Mouse (Mus musculus): ENCODE results near the gene Gng13. TPM values are rescaled to one million over a fixed set of nuclear protein-coding genes. Genes with fewer than 3 reads are reported as not detected.
"Not testable (repeated sequence)": the region's sequence is repeated elsewhere in the genome, so short reads cannot be mapped to it uniquely, and the experiment has no call there.

Gene Gng13
- polyA plus RNA-seq, 1 experiment from 2014 or later = 9.7 TPM

DNA sequence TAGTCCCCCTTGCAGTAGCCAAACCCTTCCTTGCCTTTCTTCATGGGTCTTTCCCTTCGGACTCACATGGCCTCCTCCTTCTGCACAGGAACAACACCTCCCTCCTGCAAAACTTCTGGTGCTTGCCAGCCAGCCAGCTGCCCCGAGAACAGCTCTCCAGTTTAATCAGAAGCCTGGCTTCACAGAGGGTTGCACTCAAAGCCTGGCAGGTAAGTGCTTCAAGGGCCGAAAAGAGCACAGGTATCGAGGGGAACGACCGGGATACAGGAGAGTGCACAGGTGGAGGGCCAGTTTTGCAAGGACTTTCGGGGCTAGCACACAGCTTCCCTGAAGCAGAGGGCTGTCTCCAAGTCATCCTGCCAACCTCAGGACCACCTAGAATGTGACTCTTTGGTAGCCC lies 21.9 kb downstream of the Gng13 start:
- Histone ChIP-seq H3K27ac (replicated peaks; ENCODE audit: low read depth, low read length) (no peak overlapping the region), H3K4me3 (ENCODE audit: low read depth, low read length) (no peak overlapping the region), H3K27me3 (ENCODE audit: control insufficient read depth, insufficient read depth, low read length) (no peaks in the 10 kb centered on the region), H3K9me3 (ENCODE audit: control insufficient read depth, low read length) (no peaks in the 10 kb centered on the region), H3K36me3 (ENCODE audit: control insufficient read depth, insufficient read depth, low read length) (no peaks in the 10 kb centered on the region), H3K4me2 (ENCODE audit: low read depth, severe bottlenecking) (no peak overlapping the region), H3K4me1 (ENCODE audit: control insufficient read depth, insufficient read depth, low read length) (no peaks in the 10 kb centered on the region), H3K9ac (ENCODE audit: low read length) (no peak overlapping the region)
- DNase-seq (ENCODE audit: low spot score) (no peak), ATAC-seq (ENCODE audit: insufficient number of reproducible peaks, low FRiP score, low TSS enrichment, low read depth) (no peak)
- WGBS = 82% methylated on average over 7 of the region's 7 CpGs

DNA sequence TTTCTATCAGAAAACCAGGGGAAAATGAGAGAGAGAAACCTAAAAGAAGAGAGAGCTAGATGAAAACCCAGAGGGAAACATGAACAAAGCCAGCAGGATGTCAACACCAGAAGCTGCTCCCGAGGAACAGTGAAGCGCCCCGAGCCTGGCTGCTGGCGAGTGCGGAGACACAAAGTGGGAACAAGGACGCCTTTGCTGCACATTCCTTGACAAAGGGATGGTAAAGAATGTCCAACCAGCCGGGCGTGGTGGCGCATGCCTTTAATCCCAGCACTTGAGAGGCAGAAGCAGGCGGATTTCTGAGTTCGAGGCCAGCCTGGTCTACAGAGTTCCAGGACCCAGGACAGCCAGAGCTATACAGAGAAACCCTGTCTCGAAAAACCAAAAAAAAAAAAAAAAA lies 24.5 kb downstream of the Gng13 start:
- H3K4me3 ChIP-seq (ENCODE audit: low read depth, low read length); H3K4me2 ChIP-seq (ENCODE audit: low read depth, severe bottlenecking); H3K27ac ChIP-seq (replicated peaks; ENCODE audit: low read depth, low read length); H3K36me3 ChIP-seq (ENCODE audit: control insufficient read depth, insufficient read depth, low read length); ATAC-seq (ENCODE audit: insufficient number of reproducible peaks, low FRiP score, low TSS enrichment, low read depth); H3K27me3 ChIP-seq (ENCODE audit: control insufficient read depth, insufficient read depth, low read length); DNase-seq (ENCODE audit: low spot score); H3K9ac ChIP-seq (ENCODE audit: low read length); H3K9me3 ChIP-seq (ENCODE audit: control insufficient read depth, low read length); H3K4me1 ChIP-seq (ENCODE audit: control insufficient read depth, insufficient read depth, low read length): not testable (repeated sequence)
- 73% methylated on average over 12 of the region's 12 CpGs for WGBS

DNA sequence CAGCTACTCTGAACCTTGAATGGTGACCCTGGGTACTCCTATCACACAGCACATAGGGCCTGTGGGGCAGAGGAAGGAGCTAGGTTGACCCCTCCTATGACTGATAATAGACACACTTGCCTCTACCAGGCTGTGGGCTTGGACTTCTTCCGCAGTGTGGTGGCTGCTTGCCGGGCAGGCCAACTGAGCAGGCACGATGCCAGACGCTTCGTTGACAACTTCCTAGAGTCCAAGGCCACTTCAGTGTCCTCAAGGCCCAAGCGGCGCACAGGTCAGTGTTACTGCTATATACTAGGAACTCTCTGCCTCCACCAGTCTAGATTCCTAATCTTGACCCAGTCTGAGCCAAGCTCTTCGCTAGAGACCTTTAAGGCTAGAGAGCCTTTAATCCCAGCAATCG lies 26.9 kb downstream of the Gng13 start:
- Histone ChIP-seq H3K36me3 (ENCODE audit: control insufficient read depth, insufficient read depth, low read length) (no peaks in the 10 kb centered on the region), H3K27ac (replicated peaks; ENCODE audit: low read depth, low read length) (no peak overlapping the region)
- WGBS = 94% methylated on average over 9 of the region's 9 CpGs

DNA sequence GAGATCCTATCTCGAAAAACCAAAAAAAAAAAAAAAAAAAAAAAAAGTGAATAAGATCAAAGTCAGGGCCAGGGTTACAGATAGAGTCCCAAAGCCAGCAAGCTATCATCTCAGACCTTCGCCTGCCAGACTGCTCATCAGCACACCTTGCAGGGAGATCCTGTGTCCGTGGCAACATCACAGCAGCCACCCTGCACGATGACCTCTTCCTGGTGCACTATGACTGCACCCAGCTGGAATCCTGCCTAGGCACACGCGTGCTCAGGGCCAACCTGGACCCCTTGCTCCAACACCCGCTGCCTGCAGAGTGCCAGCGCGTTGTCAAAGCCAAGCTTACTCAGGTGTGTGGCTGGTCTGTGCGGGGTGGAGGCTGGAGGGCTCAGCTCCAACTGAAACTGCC lies 27.3 kb downstream of the Gng13 start:
- Histone ChIP-seq H3K4me2 (ENCODE audit: low read depth, severe bottlenecking) (no peak overlapping the region), H3K4me3 (ENCODE audit: low read depth, low read length) (no peak overlapping the region), H3K4me1 (ENCODE audit: control insufficient read depth, insufficient read depth, low read length) (no peaks in the 10 kb centered on the region), H3K27me3 (ENCODE audit: control insufficient read depth, insufficient read depth, low read length) (no peaks in the 10 kb centered on the region), H3K27ac (replicated peaks; ENCODE audit: low read depth, low read length) (no peak overlapping the region), H3K36me3 (ENCODE audit: control insufficient read depth, insufficient read depth, low read length) (no peaks in the 10 kb centered on the region), H3K9ac (ENCODE audit: low read length) (no peak overlapping the region), H3K9me3 (ENCODE audit: control insufficient read depth, low read length) (no peaks in the 10 kb centered on the region)
- DNase-seq (ENCODE audit: low spot score) (no peak), ATAC-seq (ENCODE audit: insufficient number of reproducible peaks, low FRiP score, low TSS enrichment, low read depth) (no peak)
- 75% methylated on average over 10 of the region's 10 CpGs for WGBS

More for the DNA sequence above, 26.9 kb downstream of the Gng13 start:
- H3K9ac ChIP-seq (ENCODE audit: low read length) = no peak overlapping the region
- DNase-seq (ENCODE audit: low spot score) (no peak), ATAC-seq (ENCODE audit: insufficient number of reproducible peaks, low FRiP score, low TSS enrichment, low read depth) (no peak)
- H3K9me3 ChIP-seq (ENCODE audit: control insufficient read depth, low read length) = no peaks in the 10 kb centered on the region
- H3K4me2 ChIP-seq (ENCODE audit: low read depth, severe bottlenecking) = no peak overlapping the region
- H3K4me1 ChIP-seq (ENCODE audit: control insufficient read depth, insufficient read depth, low read length) = no peaks in the 10 kb centered on the region
- H3K4me3 ChIP-seq (ENCODE audit: low read depth, low read length) = no peak overlapping the region
- H3K27me3 ChIP-seq (ENCODE audit: control insufficient read depth, insufficient read depth, low read length) = no peaks in the 10 kb centered on the region

DNA sequence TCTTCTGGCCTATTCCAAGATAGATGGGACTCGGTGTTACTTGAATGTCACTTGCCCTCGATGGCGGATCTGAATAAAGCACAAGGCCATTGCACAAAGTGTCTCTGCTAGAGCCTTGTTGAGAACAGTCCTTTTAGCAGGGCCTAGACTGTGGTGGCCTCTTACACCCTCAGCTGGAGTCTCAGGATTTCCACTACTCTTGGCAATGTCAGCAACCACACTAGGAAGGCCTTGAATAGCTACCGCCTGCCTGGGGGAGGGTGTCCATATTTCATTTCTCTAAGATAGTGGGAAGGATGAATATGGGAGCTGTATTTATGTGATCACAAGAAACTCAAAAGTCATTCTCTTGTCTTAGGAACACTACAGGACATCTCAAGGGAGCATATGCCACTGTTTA lies 31.3 kb downstream of the Gng13 start:
- DNase-seq (ENCODE audit: low spot score) = no peak
- H3K27me3 ChIP-seq (ENCODE audit: control insufficient read depth, insufficient read depth, low read length) = no peaks in the 10 kb centered on the region
- no peak overlapping the region for H3K4me2 ChIP-seq (ENCODE audit: low read depth, severe bottlenecking)
- no peak for ATAC-seq (ENCODE audit: insufficient number of reproducible peaks, low FRiP score, low TSS enrichment, low read depth)
- no peak overlapping the region for H3K4me3 ChIP-seq (ENCODE audit: low read depth, low read length)
- 94% methylated on average over 4 of the region's 4 CpGs for WGBS
- H3K9ac ChIP-seq (ENCODE audit: low read length) = no peak overlapping the region
- no peaks in the 10 kb centered on the region for H3K9me3 ChIP-seq (ENCODE audit: control insufficient read depth, low read length)
- H3K36me3 ChIP-seq (ENCODE audit: control insufficient read depth, insufficient read depth, low read length) = no peaks in the 10 kb centered on the region
- H3K4me1 ChIP-seq (ENCODE audit: control insufficient read depth, insufficient read depth, low read length) = no peaks in the 10 kb centered on the region
- no peak overlapping the region for H3K27ac ChIP-seq (replicated peaks; ENCODE audit: low read depth, low read length)

DNA sequence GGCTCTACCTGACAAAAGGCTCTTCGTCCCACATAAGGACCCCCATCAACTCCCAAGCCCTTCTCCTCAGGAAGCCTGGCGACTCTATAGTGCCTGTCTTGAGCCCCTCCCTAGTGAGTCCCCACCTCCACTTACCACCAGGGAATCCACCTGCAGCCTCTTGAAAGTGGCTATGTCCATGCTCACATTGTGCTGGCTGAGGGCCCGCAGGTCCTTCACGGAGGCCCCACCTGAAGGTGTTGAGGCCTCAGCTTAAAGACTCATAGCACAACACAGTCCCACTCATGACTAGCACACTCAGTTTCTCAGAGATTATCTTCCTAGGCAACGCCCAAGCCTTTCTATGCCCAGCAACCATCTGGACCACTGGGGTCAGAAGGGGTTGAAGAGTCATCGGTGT lies 32.3 kb downstream of the Gng13 start:
- DNase-seq (ENCODE audit: low spot score) = no peak
- Histone ChIP-seq H3K4me3 (ENCODE audit: low read depth, low read length) (no peak overlapping the region), H3K4me1 (ENCODE audit: control insufficient read depth, insufficient read depth, low read length) (no peaks in the 10 kb centered on the region), H3K27ac (replicated peaks; ENCODE audit: low read depth, low read length) (no peak overlapping the region), H3K9me3 (ENCODE audit: control insufficient read depth, low read length) (no peaks in the 10 kb centered on the region), H3K27me3 (ENCODE audit: control insufficient read depth, insufficient read depth, low read length) (no peaks in the 10 kb centered on the region), H3K4me2 (ENCODE audit: low read depth, severe bottlenecking) (no peak overlapping the region), H3K9ac (ENCODE audit: low read length) (no peak overlapping the region), H3K36me3 (ENCODE audit: control insufficient read depth, insufficient read depth, low read length) (no peaks in the 10 kb centered on the region)
- no peak for ATAC-seq (ENCODE audit: insufficient number of reproducible peaks, low FRiP score, low TSS enrichment, low read depth)
- 84% methylated on average over 6 of the region's 6 CpGs for WGBS

DNA sequence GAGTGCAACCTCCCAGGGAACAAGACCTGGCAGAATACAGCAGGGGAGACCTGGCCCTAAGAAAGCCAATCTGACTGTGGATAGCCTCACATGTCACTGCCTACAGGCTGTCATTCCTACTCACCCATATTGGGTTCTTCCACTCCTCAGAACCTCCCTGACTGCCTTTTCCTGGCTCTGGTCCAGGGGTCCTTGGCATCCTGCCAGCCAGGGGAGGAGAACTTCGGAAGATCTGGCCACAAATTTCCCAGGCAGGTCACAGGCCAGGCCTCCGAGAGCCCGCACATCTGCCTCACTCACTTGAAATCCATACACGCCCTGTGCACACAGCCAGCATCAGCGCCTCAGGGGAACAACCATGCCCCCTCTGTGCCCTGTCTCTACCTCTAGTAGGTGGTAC lies 34.5 kb downstream of the Gng13 start:
- Histone ChIP-seq H3K4me1 (ENCODE audit: control insufficient read depth, insufficient read depth, low read length) (peaks cover 4% of the 10 kb centered on the region; the same call in 1 of the 2 replicates), H3K9ac (ENCODE audit: low read length) (no peak overlapping the region), H3K4me3 (ENCODE audit: low read depth, low read length) (no peak overlapping the region), H3K27me3 (ENCODE audit: control insufficient read depth, insufficient read depth, low read length) (no peaks in the 10 kb centered on the region), H3K4me2 (ENCODE audit: low read depth, severe bottlenecking) (no peak overlapping the region), H3K27ac (replicated peaks; ENCODE audit: low read depth, low read length) (no peak overlapping the region), H3K9me3 (ENCODE audit: control insufficient read depth, low read length) (no peaks in the 10 kb centered on the region), H3K36me3 (ENCODE audit: control insufficient read depth, insufficient read depth, low read length) (no peaks in the 10 kb centered on the region)
- DNase-seq (ENCODE audit: low spot score) (no peak), ATAC-seq (ENCODE audit: insufficient number of reproducible peaks, low FRiP score, low TSS enrichment, low read depth) (no peak)
- WGBS = 70% methylated on average over 5 of the region's 5 CpGs

DNA sequence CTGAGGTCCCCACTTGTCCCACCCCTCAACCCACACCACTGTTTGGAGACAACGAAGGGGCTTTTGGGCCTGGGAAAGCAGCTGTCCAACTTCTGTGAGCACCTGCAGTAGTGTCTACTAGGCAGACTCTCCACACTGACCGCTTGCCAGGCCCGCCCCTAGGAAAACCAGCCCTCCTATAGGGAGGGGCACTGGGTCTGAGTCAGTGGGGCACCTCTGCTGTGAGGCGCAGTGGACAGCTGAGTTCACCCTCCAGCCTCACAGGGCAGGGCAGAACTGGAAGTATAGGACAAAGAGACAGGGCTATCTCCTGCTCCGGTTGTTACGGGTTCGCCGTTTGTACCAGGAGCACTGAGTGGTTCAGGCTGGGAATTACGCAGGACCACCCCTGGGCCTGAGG lies 37.3 kb downstream of the Gng13 start, which contains the start of gene Msln:
Gene Msln, minus strand, starts transcription at position 138 of the 400 bp plus-strand sequence.
- Histone ChIP-seq H3K9me3 (ENCODE audit: control insufficient read depth, low read length) (no peaks in the 10 kb centered on the region), H3K4me3 (ENCODE audit: low read depth, low read length) (no peak within 1 kb of the TSS), H3K27ac (replicated peaks; ENCODE audit: low read depth, low read length) (no peak within 1 kb of the TSS), H3K4me1 (ENCODE audit: control insufficient read depth, insufficient read depth, low read length) (peaks cover 4% of the 10 kb centered on the region; the same call in 1 of the 2 replicates), H3K9ac (ENCODE audit: low read length) (no peak within 1 kb of the TSS), H3K36me3 (ENCODE audit: control insufficient read depth, insufficient read depth, low read length) (no peaks in the 10 kb centered on the region), H3K27me3 (ENCODE audit: control insufficient read depth, insufficient read depth, low read length) (no peaks in the 10 kb centered on the region), H3K4me2 (ENCODE audit: low read depth, severe bottlenecking) (no peak within 1 kb of the TSS)
- WGBS = 84% methylated on average over 9 of the region's 9 CpGs
- ATAC-seq (ENCODE audit: insufficient number of reproducible peaks, low FRiP score, low TSS enrichment, low read depth) = no peak
- DNase-seq (ENCODE audit: low spot score) = no peak

DNA sequence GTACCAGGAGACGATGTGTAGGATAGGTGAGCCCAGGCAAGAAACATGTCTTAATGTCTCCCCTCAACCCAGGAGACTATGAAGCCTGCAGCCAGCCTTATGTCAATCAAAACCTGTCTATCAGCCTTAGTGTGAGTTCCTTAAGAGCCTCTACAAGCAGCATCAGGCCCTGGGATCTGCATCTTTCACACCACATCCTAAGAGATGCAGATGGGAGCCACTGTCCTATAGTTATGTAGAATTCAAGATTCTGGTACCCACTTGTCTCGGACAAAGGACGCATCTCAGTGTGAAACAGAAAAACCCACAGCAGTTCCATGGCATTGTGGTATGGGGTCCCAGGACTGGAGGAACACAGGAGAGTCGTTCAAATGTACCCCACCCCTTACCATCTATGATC lies 38.1 kb downstream of the Gng13 start:
- ATAC-seq (ENCODE audit: insufficient number of reproducible peaks, low FRiP score, low TSS enrichment, low read depth) (no peak), DNase-seq (ENCODE audit: low spot score) (no peak)
- Histone ChIP-seq H3K27me3 (ENCODE audit: control insufficient read depth, insufficient read depth, low read length) (no peaks in the 10 kb centered on the region), H3K4me1 (ENCODE audit: control insufficient read depth, insufficient read depth, low read length) (peaks cover 4% of the 10 kb centered on the region; the same call in 1 of the 2 replicates), H3K9me3 (ENCODE audit: control insufficient read depth, low read length) (no peaks in the 10 kb centered on the region), H3K36me3 (ENCODE audit: control insufficient read depth, insufficient read depth, low read length) (no peaks in the 10 kb centered on the region), H3K27ac (replicated peaks; ENCODE audit: low read depth, low read length) (no peak overlapping the region), H3K4me2 (ENCODE audit: low read depth, severe bottlenecking) (no peak overlapping the region), H3K9ac (ENCODE audit: low read length) (no peak overlapping the region), H3K4me3 (ENCODE audit: low read depth, low read length) (no peak overlapping the region)
- WGBS = 75% methylated on average over 4 of the region's 4 CpGs

Data from limb, embryonic 11.5 days (tissue).